Mouse (Mus musculus) lung, adult 2 months (tissue): Measurements from ENCODE around the gene Notum.

ENCODE experiments used
- CTCF ChIP-seq: fragments of 200-500 bp; IDR thresholded peaks from 2 replicates; pipeline ENCODE4 v1.5.1; 2011; ENCODE audit warnings: mild to moderate bottlenecking, low read length, control low read depth; ENCODE audit not compliant: insufficient read depth
- POLR2A ChIP-seq: fragments of 200-500 bp; IDR thresholded peaks from 2 replicates; pipeline ENCODE4 v1.6.1; 2011; ENCODE audit warnings: low read depth, mild to moderate bottlenecking, control low read depth, low read length, borderline replicate concordance; ENCODE audit errors: extremely low read depth

DNA sequence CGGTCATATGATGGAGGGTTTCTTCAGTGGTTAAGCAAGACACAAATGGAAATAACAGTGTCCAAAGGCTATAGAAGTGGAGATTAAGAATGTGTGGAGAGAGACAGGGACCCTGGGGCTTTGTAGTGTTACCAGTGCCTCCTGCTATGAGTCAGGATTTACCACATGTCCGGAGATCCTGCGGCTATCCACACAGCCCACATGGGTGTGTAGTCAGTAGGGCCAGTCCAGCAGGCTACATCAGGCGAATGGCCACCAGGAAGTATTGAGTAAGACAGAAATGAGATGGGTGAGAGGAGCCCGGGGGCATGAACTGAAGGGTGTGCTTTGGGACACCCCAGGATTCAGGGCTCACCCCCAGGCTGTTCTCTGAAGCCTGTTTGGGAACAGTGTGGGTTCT, 21.7 kb upstream of the Notum start:
- TF ChIP-seq CTCF: no peak
- TF ChIP-seq POLR2A: no peak
